Mouse (Mus musculus): ENCODE data around the gene Tnfsfm13.

DNA sequence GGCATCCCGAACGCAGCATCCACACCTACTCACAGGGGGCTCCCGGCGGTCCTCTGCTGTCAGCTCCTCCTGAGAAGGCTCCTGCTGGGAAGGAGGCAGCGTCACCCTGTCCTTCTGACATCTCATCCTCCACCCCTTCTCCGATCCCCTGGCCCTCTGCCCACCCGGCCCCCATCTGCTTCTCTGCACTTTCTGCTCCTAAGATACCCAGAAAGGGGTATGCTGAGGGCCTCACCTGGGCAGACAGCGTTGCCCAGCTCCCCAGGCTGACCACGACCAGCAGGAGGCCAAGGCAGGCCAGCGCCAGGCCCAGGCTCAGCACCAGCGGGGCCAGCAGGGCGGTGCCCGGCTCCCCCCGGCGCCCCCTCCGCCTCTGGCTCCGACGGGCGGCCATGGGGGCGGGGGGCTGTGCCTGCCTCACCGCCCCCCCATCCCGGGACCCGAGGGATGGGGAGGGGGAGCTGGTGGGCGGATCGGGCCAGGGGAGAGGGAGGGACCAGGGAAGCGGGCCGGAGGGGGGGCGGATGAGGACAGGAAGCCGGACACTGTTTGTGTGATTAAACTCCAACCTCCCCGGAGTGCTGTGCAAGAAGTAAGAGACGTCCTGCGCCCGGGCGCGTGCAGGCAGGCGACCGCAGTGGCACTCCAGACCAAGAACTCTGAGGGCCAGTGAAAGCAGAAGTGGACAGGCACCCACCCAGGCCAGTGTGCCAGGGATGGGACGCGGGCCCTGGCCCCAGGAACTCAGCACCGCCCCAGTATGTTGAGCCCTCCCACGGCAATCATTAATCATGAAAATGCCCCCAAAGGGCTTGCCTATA, at the start of gene Tnfsfm13, which contains the start of gene Tnfsf12:
- TF ChIP-seq CTCF (IDR thresholded peaks at IDR 0.05; ENCODE audit: low read depth, low read length): no peak
- no peak for TF ChIP-seq TAL1 (conservative IDR thresholded peaks at IDR 0.05; ENCODE audit: low read depth, low read length)
- TF ChIP-seq GATA1 (IDR thresholded peaks at IDR 0.05; ENCODE audit: borderline replicate concordance, low read length): no peak

Measured in G1E (cell line).